Mouse (Mus musculus) frontal cortex, adult (tissue): ENCODE data around the gene Plekha1.
A peak's percentile ranks its signal among the peaks of the same experiment; 100 is the strongest.

Experiments used
- ATAC-seq: cut with Nextera tagmentation; 2 replicates; pipeline ENCODE4 v1.9.2; 2017; ENCODE audit warnings: mild to moderate bottlenecking, moderate library complexity, mixed read lengths; ENCODE audit not compliant: low TSS enrichment

Gene Plekha1

GRCm38 (mm10) chr7:130918260-130918659, 52.7 kb downstream of the Plekha1 start:
- peak; percentile 56 for ATAC-seq

- ATAC-seq = peak; percentile 78
Observed at GRCm38 (mm10) chr7:130922981-130923731, 57.6 kb downstream of the Plekha1 start.

- no peak for ATAC-seq
Observed at GRCm38 (mm10) chr7:130930401-130930800, 64.8 kb downstream of the Plekha1 start.

- ATAC-seq = no peak
Observed at GRCm38 (mm10) chr7:130932921-130933320, 67.4 kb downstream of the Plekha1 start.

- no peak for ATAC-seq
Observed at GRCm38 (mm10) chr7:130934654-130935053, 69.1 kb downstream of the Plekha1 start.

- ATAC-seq = no peak
Observed at GRCm38 (mm10) chr7:130935421-130935792, 69.9 kb downstream of the Plekha1 start.

- ATAC-seq = peak; percentile 72
Observed at GRCm38 (mm10) chr7:130935793-130936471, 70.4 kb downstream of the Plekha1 start, which contains the start of gene Htra1. Htra1 (plus strand) TSS chr7:130936111.

- peak; percentile 35; the same call in 1 of the 2 replicates for ATAC-seq
Observed at GRCm38 (mm10) chr7:130936472-130936951, 71.0 kb downstream of the Plekha1 start.

- ATAC-seq = no peak
Observed at GRCm38 (mm10) chr7:130937266-130937841, 71.8 kb downstream of the Plekha1 start.

- no peak for ATAC-seq
Observed at GRCm38 (mm10) chr7:130938005-130938404, 72.4 kb downstream of the Plekha1 start.

GRCm38 (mm10) chr7:130938896-130939295, 73.3 kb downstream of the Plekha1 start:
- no peak for ATAC-seq

- no peak for ATAC-seq
Observed at GRCm38 (mm10) chr7:130940733-130941132, 75.2 kb downstream of the Plekha1 start.

GRCm38 (mm10) chr7:130943280-130943895, 77.8 kb downstream of the Plekha1 start:
- no peak for ATAC-seq

- ATAC-seq = no peak
Observed at GRCm38 (mm10) chr7:130944766-130945475, 79.4 kb downstream of the Plekha1 start.

- ATAC-seq = no peak
Observed at GRCm38 (mm10) chr7:130945730-130946129, 80.2 kb downstream of the Plekha1 start.

- no peak for ATAC-seq
Observed at GRCm38 (mm10) chr7:130946303-130946702, 80.7 kb downstream of the Plekha1 start.

- ATAC-seq = 0 out of 2 replicates have a peak, but pooled peaks have one; percentile 11
Observed at GRCm38 (mm10) chr7:130948563-130949208, 83.1 kb downstream of the Plekha1 start.

- ATAC-seq = peak; percentile 46; the same call in 1 of the 2 replicates
Observed at GRCm38 (mm10) chr7:130949331-130949751, 83.8 kb downstream of the Plekha1 start.

- ATAC-seq = no peak
Observed at GRCm38 (mm10) chr7:130950482-130950881, 84.9 kb downstream of the Plekha1 start.

- no peak for ATAC-seq
Observed at GRCm38 (mm10) chr7:130951004-130951403, 85.4 kb downstream of the Plekha1 start.

GRCm38 (mm10) chr7:130953376-130953775, 87.8 kb downstream of the Plekha1 start:
- peak; percentile 28; the same call in 1 of the 2 replicates for ATAC-seq
